Mouse (Mus musculus): ENCODE measurements around the gene Supt6. TPM values are rescaled to one million over a fixed set of nuclear protein-coding genes. Genes with fewer than 3 reads are reported as not detected.

Supt6 gene
- total and polyA plus RNA-seq, 3 experiments, result 30.4 to 99.9 (median 65.5) TPM

DNA sequence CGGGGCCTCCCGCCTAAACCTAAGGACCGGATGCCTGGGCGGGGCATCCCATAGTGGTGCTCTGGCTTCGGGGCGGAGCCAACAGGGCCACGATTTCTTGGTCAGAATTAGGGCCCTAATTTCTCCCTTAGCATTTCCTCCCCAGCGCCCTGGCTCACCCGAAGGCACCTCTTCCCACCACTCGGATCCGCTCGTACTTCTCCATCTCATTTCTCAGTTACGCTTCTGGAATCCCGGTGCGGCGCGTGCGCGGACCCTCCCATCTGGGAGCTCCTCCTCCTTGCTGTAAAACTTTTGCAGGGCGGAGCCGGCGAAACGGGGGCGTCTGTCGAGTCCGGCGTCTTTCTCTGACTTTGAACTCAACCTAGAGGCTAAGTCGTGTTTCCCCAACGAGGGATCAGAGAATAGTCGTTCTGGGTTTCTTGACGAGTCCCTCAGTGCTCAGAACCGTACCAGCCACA is 69.4 kb downstream of the Supt6 start, which contains the start of the genes Nek8 and Tlcd1 (continued):
- no peak for TF ChIP-seq JUND (conservative IDR thresholded peaks at IDR 0.05; ENCODE audit: low read depth, low read length)
- TF ChIP-seq UBTF (IDR thresholded peaks at IDR 0.05; ENCODE audit: low read depth, low read length), result no peak
- peak; percentile 8; the same call in 1 of the 2 replicates for TF ChIP-seq MAX (IDR thresholded peaks at IDR 0.05; ENCODE audit: low read length)
- no peak for TF ChIP-seq ZC3H11A (IDR thresholded peaks at IDR 0.05; ENCODE audit: low read depth, low read length)
- no peak for TF ChIP-seq CHD2 (IDR thresholded peaks at IDR 0.05; ENCODE audit: low read length)
- TF ChIP-seq TCF12 (IDR thresholded peaks at IDR 0.05; ENCODE audit: low read depth, low read length), result peak; percentile 47; the same call in 1 of the 2 replicates

DNA sequence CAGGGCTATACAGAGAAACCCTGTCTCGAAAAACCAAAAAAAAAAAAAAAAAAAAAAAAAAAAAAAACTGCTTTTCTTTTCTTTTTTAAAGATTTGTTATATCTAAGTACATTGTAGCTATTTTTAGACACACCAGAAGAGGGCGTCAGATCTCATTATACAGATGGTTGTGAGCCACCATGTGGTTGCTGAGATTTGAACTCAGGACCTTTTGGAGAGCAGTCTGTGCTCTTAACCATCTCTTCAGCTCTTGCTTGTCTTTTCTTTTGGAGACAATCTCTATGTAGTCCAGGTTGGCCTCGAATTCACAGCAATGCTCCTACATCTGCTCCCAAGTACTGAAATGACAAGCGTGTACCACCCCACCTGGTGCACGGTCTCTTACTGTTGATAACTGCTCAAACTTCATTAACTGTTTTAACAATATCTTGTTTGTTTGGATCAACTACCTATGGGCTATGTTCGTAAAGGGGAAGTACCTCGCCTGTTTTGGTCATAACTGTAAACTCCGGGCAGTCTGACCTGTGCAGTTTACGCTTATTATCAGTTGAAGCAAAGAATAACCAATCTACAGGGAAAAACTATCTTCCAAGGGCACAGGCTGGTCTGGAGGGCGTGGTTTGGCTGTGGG is 69.9 kb downstream of the Supt6 start:
- TF ChIP-seq EP300 (IDR thresholded peaks at IDR 0.05; ENCODE audit: low read length), result peak; percentile 56; the same call in 1 of the 2 replicates
- TF ChIP-seq UBTF (IDR thresholded peaks at IDR 0.05; ENCODE audit: low read depth, low read length), result no peak
- no peak; the same call in 1 of the 2 replicates for TF ChIP-seq BHLHE40 (IDR thresholded peaks at IDR 0.05; ENCODE audit: low read depth, low read length)
- TF ChIP-seq MYC (IDR thresholded peaks at IDR 0.05; ENCODE audit: low read depth, low read length), result peak; percentile 95
- TF ChIP-seq RCOR1 (conservative IDR thresholded peaks at IDR 0.05; ENCODE audit: low read depth, low read length), result no peak
- peak; percentile 51; the same call in 1 of the 2 replicates for TF ChIP-seq JUN (IDR thresholded peaks at IDR 0.05; ENCODE audit: insufficient read depth, low read depth, low read length)
- TF ChIP-seq TCF12 (IDR thresholded peaks at IDR 0.05; ENCODE audit: low read depth, low read length), result peak; percentile 42; the same call in 1 of the 2 replicates
- TF ChIP-seq MAX (IDR thresholded peaks at IDR 0.05; ENCODE audit: low read length), result peak; percentile 77
- peak; percentile 80 for TF ChIP-seq JUND (conservative IDR thresholded peaks at IDR 0.05; ENCODE audit: low read depth, low read length)
- no peak for TF ChIP-seq ZKSCAN1 (IDR thresholded peaks at IDR 0.05; ENCODE audit: borderline replicate concordance, low read depth, low read length)
- peak; percentile 53 for TF ChIP-seq ETS1 (conservative IDR thresholded peaks at IDR 0.05; ENCODE audit: low read depth, low read length)
- TF ChIP-seq E2F4 (IDR thresholded peaks at IDR 0.05; ENCODE audit: insufficient replicate concordance, low read depth, low read length), result 0 out of 2 replicates have a peak, but pooled peaks have one; percentile 13
- TF ChIP-seq ELF1 (IDR thresholded peaks at IDR 0.05; ENCODE audit: low read depth, low read length), result no peak
- TF ChIP-seq HCFC1 (IDR thresholded peaks at IDR 0.05; ENCODE audit: low read depth, low read length), result no peak; the same call in 1 of the 2 replicates
- peak; percentile 85 for TF ChIP-seq IRF4 (IDR thresholded peaks at IDR 0.05; ENCODE audit: low read depth, low read length)
- no peak for TF ChIP-seq USF2 (conservative IDR thresholded peaks at IDR 0.05; ENCODE audit: low read depth, low read length)
- TF ChIP-seq ZNF384 (IDR thresholded peaks at IDR 0.05; ENCODE audit: low read depth, low read length), result peak; percentile 79
- TF ChIP-seq PAX5 (IDR thresholded peaks at IDR 0.05; ENCODE audit: low read length), result no peak
- TF ChIP-seq SMC3 (IDR thresholded peaks at IDR 0.05; ENCODE audit: low read depth, low read length), result peak; percentile 27
- no peak for TF ChIP-seq USF1 (IDR thresholded peaks at IDR 0.05; ENCODE audit: low read depth, low read length)
- TF ChIP-seq MXI1 (IDR thresholded peaks at IDR 0.05; ENCODE audit: low read depth, low read length), result peak; percentile 67
- TF ChIP-seq MEF2A (IDR thresholded peaks at IDR 0.05; ENCODE audit: borderline replicate concordance, low read depth, low read length), result peak; percentile 95
- TF ChIP-seq CTCF (conservative IDR thresholded peaks at IDR 0.05 in 1 of 2, IDR thresholded peaks at IDR 0.05 in 1 of 2; ENCODE audit: low read depth in 2 of 2, low read length in 2 of 2), result peak; percentile 10 to 66; a peak in 2 of 4 replicates
- dilution Hi-C loops (cut with MboI; ENCODE audit: extremely low pct_ligation_motif_present, extremely low pct_unique_long_range_greater_than_20kb, low sequenced_read_pairs), result no loop called here

More for the DNA sequence above, 69.9 kb downstream of the Supt6 start:
- Histone ChIP-seq H3K9me3 (replicated peaks; ENCODE audit: low read length) (peaks cover 2% of the 10 kb centered on the region), H3K9ac (ENCODE audit: insufficient read depth, low read depth) (no peak overlapping the region), H3K79me2 (replicated peaks; ENCODE audit: control insufficient read depth, extremely low read depth, insufficient read depth, poor library complexity, severe bottlenecking) (peaks cover 15% of the 10 kb centered on the region), H3K27ac (ENCODE audit: insufficient read depth, low read depth) (peak overlapping the region; percentile 94), H3K4me3 (replicated peaks in 1 of 3; ENCODE audit: low read depth in 2 of 3, low read length in 2 of 3, poor library complexity in 1 of 3) (peak overlapping the region; percentile 65 to 72 (median 66)), H3K4me1 (ENCODE audit: control insufficient read depth in 1 of 2, insufficient read depth in 2 of 2) (peaks cover 7 to 64% of the 10 kb centered on the region in 2 experiments), H3K36me3 (replicated peaks in 1 of 2; ENCODE audit: control insufficient read depth in 1 of 2, insufficient read depth in 1 of 2, low read length in 1 of 2) (peaks cover 17 to 39% of the 10 kb centered on the region in 2 experiments), H3K4me2 (ENCODE audit: insufficient read depth, low read depth, poor library complexity, severe bottlenecking) (peak overlapping the region; percentile 73), H3K27me3 (replicated peaks) (no peaks in the 10 kb centered on the region)
- peak; percentile 74 for DNase-seq (ENCODE audit: extremely low read depth)
- in situ Hi-C loops (cut with MboI; ENCODE audit: low pct_ligation_motif_present, low pct_unique_long_range_greater_than_20kb, low sequenced_read_pairs), result loop anchor here (5.0 to 10.0 kb wide), 3 partner anchors 119 to 349 kb away; no protein-coding TSS in a partner anchor

Measured in CH12.LX (cell line).